Mouse (Mus musculus) myocyte (in vitro differentiated cells): ENCODE measurements around the gene Hs1bp3. TPM values are rescaled to one million over a fixed set of nuclear protein-coding genes. Genes with fewer than 3 reads are reported as not detected.

ENCODE experiments used
- H3K27me3 ChIP-seq: one replicate; pipeline ENCODE4 v1.6.1; 2011; ENCODE audit not compliant: control insufficient read depth, insufficient read depth, insufficient read length
- H3K36me3 ChIP-seq: one replicate; pipeline ENCODE4 v1.6.1; 2011; ENCODE audit not compliant: control insufficient read depth, insufficient read depth
- H3K4me2 ChIP-seq: one replicate; pipeline ENCODE4 v1.6.1; 2011; ENCODE audit warnings: low read depth, control low read depth
- H3K4me3 ChIP-seq: one replicate; pipeline ENCODE4 v1.5.1; 2011; ENCODE audit warnings: mild to moderate bottlenecking, control low read depth, moderate library complexity
- H3K79me2 ChIP-seq: one replicate; pipeline ENCODE4 v1.6.1; 2011; ENCODE audit not compliant: control insufficient read depth, insufficient read depth
- H3ac ChIP-seq: one replicate; pipeline ENCODE4 v1.6.1; 2011; ENCODE audit not compliant: control insufficient read depth, insufficient read length
- CEBPB ChIP-seq: IDR thresholded peaks from 2 replicates; pipeline ENCODE4 v1.6.1; 2011; ENCODE audit warnings: mild to moderate bottlenecking, moderate library complexity; ENCODE audit not compliant: poor library complexity, insufficient read depth, severe bottlenecking
- E2F4 ChIP-seq: IDR thresholded peaks from one replicate; pipeline ENCODE4 v1.6.1; 2011; ENCODE audit warnings: mild to moderate bottlenecking, control low read depth, moderate library complexity; ENCODE audit not compliant: insufficient read depth
- MAX ChIP-seq: IDR thresholded peaks from one replicate; pipeline ENCODE4 v1.6.1; 2011; ENCODE audit warnings: low read depth, mild to moderate bottlenecking, control low read depth
- MYOD1 ChIP-seq, 3 experiments: IDR thresholded peaks; one replicate each; pipeline ENCODE4 v1.6.1; 2011; ENCODE audit warnings: control low read depth in 2 of 3, low read depth in 2 of 3, mild to moderate bottlenecking in 2 of 3, moderate library complexity in 1 of 3; ENCODE audit not compliant: insufficient read length in 2 of 3, control insufficient read depth in 1 of 3
- MYOG ChIP-seq, 3 experiments: IDR thresholded peaks; one replicate each; pipeline ENCODE4 v1.6.1; 2011; ENCODE audit warnings: control low read depth in 2 of 3, low read depth in 2 of 3, mild to moderate bottlenecking in 2 of 3; ENCODE audit not compliant: insufficient read length in 2 of 3, control insufficient read depth in 1 of 3, insufficient read depth in 1 of 3
- POLR2A ChIP-seq: IDR thresholded peaks from one replicate; pipeline ENCODE4 v1.6.1; 2011; ENCODE audit warnings: low read depth, mild to moderate bottlenecking, control low read depth, moderate library complexity; ENCODE audit not compliant: insufficient read length
- POLR2AphosphoS2 ChIP-seq: IDR thresholded peaks from one replicate; pipeline ENCODE4 v1.6.1; 2011; ENCODE audit warnings: low read depth, control low read depth; ENCODE audit not compliant: insufficient read length
- REST ChIP-seq: IDR thresholded peaks from one replicate; pipeline ENCODE4 v1.6.1; 2011; ENCODE audit warnings: mild to moderate bottlenecking, control low read depth, moderate library complexity; ENCODE audit not compliant: insufficient read depth, insufficient read length
- SRF ChIP-seq: IDR thresholded peaks from one replicate; pipeline ENCODE4 v1.6.1; 2011; ENCODE audit warnings: low read depth; ENCODE audit not compliant: control insufficient read depth, insufficient read length
- TCF12 ChIP-seq: IDR thresholded peaks from one replicate; pipeline ENCODE4 v1.6.1; 2011; ENCODE audit warnings: mild to moderate bottlenecking, control low read depth; ENCODE audit not compliant: poor library complexity, insufficient read depth, severe bottlenecking
- TCF3 ChIP-seq: IDR thresholded peaks from one replicate; pipeline ENCODE4 v1.6.1; 2011; ENCODE audit warnings: low read depth, control low read depth; ENCODE audit not compliant: insufficient read length
- USF1 ChIP-seq: IDR thresholded peaks from one replicate; pipeline ENCODE4 v1.6.1; 2011; ENCODE audit warnings: low read depth, mild to moderate bottlenecking, control low read depth, moderate library complexity
- polyA plus RNA-seq: library from polyadenylated mRNA; unstranded; fragments of >200 nt; fragmentation: generic; extraction: Trizol; gene quantifications from one replicate; pipeline ENCODE4 v1.2.1, GENCODE M21; 2012; ENCODE audit warnings: missing spikeins

Gene Hs1bp3
- polyA plus RNA-seq, 1 experiment, result 24.6 TPM

- Histone ChIP-seq H3ac (no peak overlapping the region), H3K4me2 (no peak overlapping the region), H3K27me3 (no peaks in the 10 kb centered on the region), H3K36me3 (no peaks in the 10 kb centered on the region), H3K79me2 (no peaks in the 10 kb centered on the region), H3K4me3 (no peak overlapping the region)
- no peak for TF ChIP-seq MYOD1 (IDR thresholded peaks at IDR 0.05; ENCODE audit: control insufficient read depth in 1 of 3, insufficient read length in 2 of 3, low read depth in 2 of 3)
Observed at GRCm38 (mm10) chr12:8365336-8365735, 52.1 kb downstream of the Hs1bp3 start.

GRCm38 (mm10) chr12:8365905-8366576 is 52.8 kb downstream of the Hs1bp3 start:
- Histone ChIP-seq H3ac (no peak overlapping the region), H3K4me3 (no peak overlapping the region), H3K4me2 (no peak overlapping the region), H3K27me3 (no peaks in the 10 kb centered on the region), H3K79me2 (no peaks in the 10 kb centered on the region), H3K36me3 (no peaks in the 10 kb centered on the region)
- no peak for TF ChIP-seq MYOD1 (IDR thresholded peaks at IDR 0.05; ENCODE audit: control insufficient read depth in 1 of 3, insufficient read length in 2 of 3, low read depth in 2 of 3)
- TF ChIP-seq CEBPB, result no peak
- TF ChIP-seq USF1, result no peak
- TF ChIP-seq POLR2A, result no peak

- no peaks in the 10 kb centered on the region for H3K27me3 ChIP-seq
- TF ChIP-seq REST (no peak), TCF12 (no peak), TCF3 (no peak), MAX (no peak), USF1 (no peak), E2F4 (no peak), CEBPB (no peak), MYOD1 (IDR thresholded peaks at IDR 0.05; ENCODE audit: control insufficient read depth in 1 of 3, insufficient read length in 2 of 3, low read depth in 2 of 3) (no peak), POLR2A (no peak), POLR2AphosphoS2 (no peak), SRF (no peak), MYOG (IDR thresholded peaks at IDR 0.05; ENCODE audit: control insufficient read depth in 1 of 3, insufficient read depth in 1 of 3, insufficient read length in 2 of 3, low read depth in 2 of 3) (no peak)
- H3ac ChIP-seq, result no peak overlapping the region
- H3K36me3 ChIP-seq, result no peaks in the 10 kb centered on the region
- no peak overlapping the region for H3K4me3 ChIP-seq
- H3K79me2 ChIP-seq, result no peaks in the 10 kb centered on the region
- no peak overlapping the region for H3K4me2 ChIP-seq
Observed at GRCm38 (mm10) chr12:8366688-8367087, 53.5 kb downstream of the Hs1bp3 start.

DNA sequence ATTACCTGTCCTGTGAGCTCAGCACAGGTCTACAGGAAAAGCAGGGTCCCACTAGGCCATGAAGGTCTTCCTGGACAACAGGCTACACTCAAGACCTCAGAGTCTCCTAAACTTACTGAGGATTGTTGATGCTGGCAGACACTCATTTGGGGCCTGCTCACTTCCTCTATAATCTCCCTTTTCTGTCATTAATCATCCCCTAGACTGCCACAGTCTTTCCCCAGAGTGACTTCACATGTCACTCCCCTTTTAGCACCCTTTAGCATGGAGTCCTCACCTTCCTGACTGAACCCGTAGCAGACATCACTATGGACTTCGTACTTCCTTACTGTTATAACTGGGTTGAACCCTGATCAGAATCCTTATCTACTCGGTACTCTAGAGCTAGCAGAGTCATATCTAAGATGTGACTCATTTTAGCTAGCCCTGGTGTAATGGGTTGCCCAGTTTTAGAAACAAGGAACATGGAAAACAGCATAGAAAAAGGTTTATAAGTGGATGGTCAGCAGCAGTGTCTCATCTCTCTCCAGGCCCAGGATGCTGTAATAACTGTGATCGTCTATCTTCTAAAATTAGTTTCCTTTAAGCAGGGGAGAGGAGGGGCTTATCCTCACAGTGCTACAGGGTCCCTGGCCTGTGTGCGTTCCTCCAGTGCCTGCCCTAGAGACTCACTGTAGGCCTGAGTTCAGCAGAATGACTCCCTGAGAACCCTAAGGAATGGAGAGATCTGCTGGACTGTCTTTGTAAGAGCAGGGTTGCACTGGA is 58.7 kb downstream of the Hs1bp3 start:
- Histone ChIP-seq H3K4me2 (no peak overlapping the region), H3K36me3 (no peaks in the 10 kb centered on the region), H3ac (no peak overlapping the region), H3K27me3 (no peaks in the 10 kb centered on the region), H3K79me2 (no peaks in the 10 kb centered on the region), H3K4me3 (no peak overlapping the region)
- TF ChIP-seq USF1, result no peak
- TF ChIP-seq SRF, result no peak
- no peak for TF ChIP-seq MYOG (IDR thresholded peaks at IDR 0.05; ENCODE audit: control insufficient read depth in 1 of 3, insufficient read depth in 1 of 3, insufficient read length in 2 of 3, low read depth in 2 of 3)
- no peak for TF ChIP-seq POLR2A
- no peak for TF ChIP-seq TCF3
- TF ChIP-seq REST, result no peak
- no peak for TF ChIP-seq POLR2AphosphoS2
- TF ChIP-seq CEBPB, result no peak
- no peak for TF ChIP-seq TCF12
- TF ChIP-seq MAX, result no peak
- no peak for TF ChIP-seq MYOD1 (IDR thresholded peaks at IDR 0.05; ENCODE audit: control insufficient read depth in 1 of 3, insufficient read length in 2 of 3, low read depth in 2 of 3)
- no peak for TF ChIP-seq E2F4

- TF ChIP-seq E2F4 (no peak), MAX (no peak), USF1 (no peak), TCF3 (no peak), MYOD1 (IDR thresholded peaks at IDR 0.05; ENCODE audit: control insufficient read depth in 1 of 3, insufficient read length in 2 of 3, low read depth in 2 of 3) (no peak), POLR2AphosphoS2 (no peak), MYOG (IDR thresholded peaks at IDR 0.05; ENCODE audit: control insufficient read depth in 1 of 3, insufficient read depth in 1 of 3, insufficient read length in 2 of 3, low read depth in 2 of 3) (no peak), SRF (no peak), POLR2A (no peak), CEBPB (no peak), TCF12 (no peak), REST (no peak)
- H3K4me2 ChIP-seq, result peak overlapping the region; percentile 16
- no peaks in the 10 kb centered on the region for H3K36me3 ChIP-seq
- H3K27me3 ChIP-seq, result no peaks in the 10 kb centered on the region
- H3K79me2 ChIP-seq, result no peaks in the 10 kb centered on the region
- H3ac ChIP-seq, result no peak overlapping the region
- no peak overlapping the region for H3K4me3 ChIP-seq
Observed at GRCm38 (mm10) chr12:8372511-8373180, 59.4 kb downstream of the Hs1bp3 start.
